In the genomic region with DNA sequence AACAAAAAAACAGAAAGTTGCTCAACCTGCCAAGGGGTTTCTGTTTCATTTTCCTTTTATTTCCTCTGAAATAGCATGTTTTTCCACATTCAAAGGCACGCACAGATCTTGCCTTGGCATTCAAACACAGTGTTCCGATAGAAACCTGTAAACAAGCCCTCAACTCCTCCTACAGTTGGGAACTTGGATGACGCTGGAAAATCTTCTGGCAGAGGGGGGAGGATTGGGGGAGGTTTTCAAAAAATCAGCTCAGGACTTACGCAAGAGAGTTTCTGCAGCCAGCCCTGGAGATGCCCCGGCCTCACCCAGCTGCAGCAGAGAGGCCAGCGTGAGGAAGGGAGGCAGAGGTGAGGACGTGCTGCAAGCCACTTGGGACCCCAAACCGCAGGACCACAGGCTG, we compare ENCODE assay signal across 9 mouse cellular contexts. TPM values are rescaled to one million over a fixed set of nuclear protein-coding genes. Genes with fewer than 3 reads are reported as not detected.
DNase-seq lines count a peak whose midpoint lies in the region; ATAC-seq and TF ChIP-seq lines count a peak whose summit lies in the region.
"Had no signal": no experiment of that assay in that cellular context is flagged by ENCODE, and none has a peak within 500 bp of the region (broad histone marks: within the 10 kb centered on the region; RNA-seq: fewer than 3 reads in every experiment).

No protein-coding gene starts in this region.

- peak; percentile 58 to 60 for DNase-seq in B cell, adult 2 months
- peak; percentile 56 for DNase-seq in gastrocnemius, postnatal 10 days
- DNase-seq in kidney, postnatal 25 days = peak; percentile 59 to 87
- no peak for DNase-seq in cerebellum, postnatal 10 days
- no peak for DNase-seq in retina, embryonic 14.5 days (ENCODE audit: low spot score)

- no peaks in the 10 kb centered on the region for H3K79me2 ChIP-seq in myocyte (ENCODE audit: control insufficient read depth, insufficient read depth)

- H3K27me3 ChIP-seq in myocyte (ENCODE audit: control insufficient read depth, insufficient read depth, insufficient read length) = no peaks in the 10 kb centered on the region
- H3K27me3 ChIP-seq: neural tube, embryonic 12.5 days had no signal

- H3K4me2 ChIP-seq in myocyte (ENCODE audit: low read depth) = peak overlapping the region; percentile 76
- H3K4me2 ChIP-seq: neural tube, embryonic 12.5 days had no signal

- no peak overlapping the region for H3K4me3 ChIP-seq in myocyte
- H3K4me3 ChIP-seq: erythroblast, embryonic 14.5 days; neural tube, embryonic 12.5 days had no signal

- no peak overlapping the region for H3ac ChIP-seq in myocyte (ENCODE audit: control insufficient read depth, insufficient read length)

- no peak for TF ChIP-seq POLR2A in myocyte (IDR thresholded peaks at IDR 0.05; ENCODE audit: insufficient read length, low read depth)

- no peaks in the 10 kb centered on the region for H3K36me3 ChIP-seq in myocyte (ENCODE audit: control insufficient read depth, insufficient read depth)
- H3K36me3 ChIP-seq: neural tube, embryonic 12.5 days had no signal

- ATAC-seq in CD4-positive, CD25-positive, alpha-beta regulatory T cell, adult 4 months = peak; percentile 73

TF ChIP-seq in myocyte, 11 proteins besides CTCF, POLR2A, EP300 and RAD21:
- TF ChIP-seq MAX (IDR thresholded peaks at IDR 0.05; ENCODE audit: low read depth) = no peak
- no peak for TF ChIP-seq TCF3 (IDR thresholded peaks at IDR 0.05; ENCODE audit: insufficient read length, low read depth)
- TF ChIP-seq SRF (IDR thresholded peaks at IDR 0.05; ENCODE audit: control insufficient read depth, insufficient read length, low read depth) = no peak
- no peak for TF ChIP-seq USF1 (IDR thresholded peaks at IDR 0.05; ENCODE audit: low read depth)
- no peak for TF ChIP-seq POLR2AphosphoS2 (IDR thresholded peaks at IDR 0.05; ENCODE audit: insufficient read length, low read depth)
- no peak for TF ChIP-seq MYOG (IDR thresholded peaks at IDR 0.05; ENCODE audit: control insufficient read depth in 1 of 3, insufficient read depth in 1 of 3, insufficient read length in 2 of 3, low read depth in 2 of 3)
- TF ChIP-seq E2F4 (IDR thresholded peaks at IDR 0.05; ENCODE audit: insufficient read depth) = no peak
- TF ChIP-seq CEBPB (IDR thresholded peaks at IDR 0.05; ENCODE audit: insufficient read depth, poor library complexity, severe bottlenecking) = peak; percentile 86

RNA-seq across cellular contexts. Expression of gene Gm10282, which starts 1.4 kb away (rescaled TPM):
- polyA plus RNA-seq in CD4-positive, CD25-positive, alpha-beta regulatory T cell, adult 4 months (2017; shearing (Covaris generic)) = 10 to 100 TPM in 1 of 2 experiments, 1 to 10 TPM in 1; 7.1 to 12.4 TPM
- total RNA-seq in gastrocnemius, postnatal 10 days (2021) = 10 to 100 TPM; 14.2 to 15.8 TPM
- 63.4 TPM for polyA plus RNA-seq in myocyte (2012; fragmentation: generic; extraction: Trizol)

RNA-seq across cellular contexts. Expression of gene Klf2, which starts 15.2 kb away (rescaled TPM):
- polyA plus RNA-seq in CD4-positive, CD25-positive, alpha-beta regulatory T cell, adult 4 months (2017; shearing (Covaris generic)) = 10 to 100 TPM; 17.1 to 31.0 TPM
- total RNA-seq in gastrocnemius, postnatal 10 days (2021) = 10 to 100 TPM; 25.2 to 31.9 TPM
- 9.8 TPM for polyA plus RNA-seq in myocyte (2012; fragmentation: generic; extraction: Trizol)

Comparison
In these comparisons a context has a peak if more than half of its experiments do, and no peak if none do; other contexts are left out.
1. DNase-seq: peak in B cell, adult 2 months (2 of 2), gastrocnemius, postnatal 10 days (single experiment) and kidney, postnatal 25 days (2 of 2); none in cerebellum, postnatal 10 days (0 of 2) and retina, embryonic 14.5 days (single experiment).